Mouse (Mus musculus) layer of hippocampus, adult 2 months (tissue): Measurements from ENCODE around the gene Siah1a. TPM values are rescaled to one million over a fixed set of nuclear protein-coding genes. Genes with fewer than 3 reads are reported as not detected.

Experiments used
- DNase-seq, 2 experiments: peaks; one replicate each; pipeline ENCODE4 v3.0.0; 2022; ENCODE audit warnings: low spot score in 2 of 2
- H3K27ac ChIP-seq: fragments of 200-600 bp; 2 replicates; pipeline ENCODE4 v1.8.1; 2022
- H3K4me3 ChIP-seq: fragments of 200-600 bp; 2 replicates; pipeline ENCODE4 v1.8.1; 2022; ENCODE audit warnings: mild to moderate bottlenecking
- CTCF ChIP-seq: fragments of 200-600 bp; conservative IDR thresholded peaks from 2 replicates; pipeline ENCODE4 v1.8.1; 2022; ENCODE audit warnings: antibody characterized with exemption, mild to moderate bottlenecking, moderate library complexity
- total RNA-seq, 2 experiments: library from RNA; stranded (reverse); gene quantifications; 2 replicates each; pipeline ENCODE4 v1.2.3; 2021

Siah1a gene
- total RNA-seq, 2 experiments from 2014 or later = 31.8 to 35.8 TPM

GRCm38 (mm10) chr8:86712594-86712993, 33.1 kb downstream of the Siah1a start:
- Histone ChIP-seq H3K4me3 (no peak overlapping the region), H3K27ac (peak overlapping the region; percentile 91)
- no peak for TF ChIP-seq CTCF
- DNase-seq = no peak

- no peak for TF ChIP-seq CTCF
- H3K27ac ChIP-seq = peak overlapping the region; percentile 77
- DNase-seq = no peak
- no peak overlapping the region for H3K4me3 ChIP-seq
These were observed 37.9 kb downstream of the Siah1a start for GRCm38 (mm10) chr8:86707873-86708272.

GRCm38 (mm10) chr8:86706756-86707155, 39.0 kb downstream of the Siah1a start:
- no peak for DNase-seq
- Histone ChIP-seq H3K27ac (peak overlapping the region; percentile 49; the same call in 1 of the 2 replicates), H3K4me3 (no peak overlapping the region)
- no peak for TF ChIP-seq CTCF

GRCm38 (mm10) chr8:86705317-86705716, 40.4 kb downstream of the Siah1a start:
- DNase-seq = no peak
- no peak for TF ChIP-seq CTCF
- no peak overlapping the region for H3K4me3 ChIP-seq
- peak overlapping the region; percentile 70 for H3K27ac ChIP-seq

GRCm38 (mm10) chr8:86702453-86702852, 43.3 kb downstream of the Siah1a start:
- Histone ChIP-seq H3K27ac (peak overlapping the region; percentile 83), H3K4me3 (no peak overlapping the region)
- TF ChIP-seq CTCF = no peak
- no peak for DNase-seq

- no peak overlapping the region for H3K4me3 ChIP-seq
- no peak for DNase-seq
- H3K27ac ChIP-seq = no peak overlapping the region
- TF ChIP-seq CTCF = no peak
These were observed 46.3 kb downstream of the Siah1a start for GRCm38 (mm10) chr8:86699471-86699870.

GRCm38 (mm10) chr8:86698811-86699421, 46.8 kb downstream of the Siah1a start:
- Histone ChIP-seq H3K27ac (peak overlapping the region; percentile 2; the same call in 1 of the 2 replicates), H3K4me3 (no peak overlapping the region)
- DNase-seq = no peak
- TF ChIP-seq CTCF = no peak

GRCm38 (mm10) chr8:86695703-86696102, 50.0 kb downstream of the Siah1a start:
- no peak overlapping the region for H3K4me3 ChIP-seq
- no peak for TF ChIP-seq CTCF
- no peak for DNase-seq
- H3K27ac ChIP-seq = no peak overlapping the region

- H3K4me3 ChIP-seq = no peak overlapping the region
- 0 out of 2 replicates have a peak overlapping the region, but pooled peaks have one; percentile 23 for H3K27ac ChIP-seq
- no peak for TF ChIP-seq CTCF
- DNase-seq = no peak
These were observed 51.7 kb downstream of the Siah1a start for GRCm38 (mm10) chr8:86694011-86694410.

GRCm38 (mm10) chr8:86692107-86692506, 53.6 kb downstream of the Siah1a start:
- TF ChIP-seq CTCF = no peak
- no peak overlapping the region for H3K4me3 ChIP-seq
- peak overlapping the region; percentile 14; the same call in 1 of the 2 replicates for H3K27ac ChIP-seq
- DNase-seq = no peak

GRCm38 (mm10) chr8:86686629-86687028, 59.1 kb downstream of the Siah1a start:
- Histone ChIP-seq H3K27ac (peak overlapping the region; percentile 74), H3K4me3 (no peak overlapping the region)
- DNase-seq = no peak
- TF ChIP-seq CTCF = no peak

Other genes starting within 250 kb of the Siah1a start
- gene Abcc12, start 165.2 kb downstream of the Siah1a start, total RNA-seq = under 1 TPM; 0.36 to 0.47 TPM
- 10 to 100 TPM; 82.4 to 84.2 TPM for gene Lonp2, start 121.9 kb downstream of the Siah1a start, total RNA-seq
- gene Gm10638, start 235 bp downstream of the Siah1a start, total RNA-seq = 1 to 10 TPM; 2.5 to 3.2 TPM
- 10 to 100 TPM; 39.8 to 42.2 TPM for gene N4bp1, start 139.3 kb upstream of the Siah1a start, total RNA-seq